Mouse (Mus musculus): ENCODE measurements around the gene Mboat7.
"Not testable (repeated sequence)": the region's sequence is repeated elsewhere in the genome, so short reads cannot be mapped to it uniquely, and the experiment has no call there.

The Mboat7 gene

GRCm38 (mm10) chr7:3692987-3693808 is at the start of gene Mboat7:
Mboat7 (minus strand) TSS chr7:3693523.
- DNase-seq (ENCODE audit: low read depth, low spot score): peak; percentile 84

GRCm38 (mm10) chr7:3732675-3733074 is 39.4 kb upstream of the Mboat7 start:
- not testable (repeated sequence) for DNase-seq (ENCODE audit: low read depth, low spot score)

GRCm38 (mm10) chr7:3725459-3725858 is 32.1 kb upstream of the Mboat7 start:
- not testable (repeated sequence) for DNase-seq (ENCODE audit: low read depth, low spot score)

- DNase-seq (ENCODE audit: low read depth, low spot score): not testable (repeated sequence)
Observed at GRCm38 (mm10) chr7:3720268-3720667, 26.9 kb upstream of the Mboat7 start, which contains the start of gene Pirb. Pirb (minus strand) TSS chr7:3720391.

- no peak for DNase-seq (ENCODE audit: low read depth, low spot score)
Observed at GRCm38 (mm10) chr7:3715249-3715648, 21.9 kb upstream of the Mboat7 start.

DNA sequence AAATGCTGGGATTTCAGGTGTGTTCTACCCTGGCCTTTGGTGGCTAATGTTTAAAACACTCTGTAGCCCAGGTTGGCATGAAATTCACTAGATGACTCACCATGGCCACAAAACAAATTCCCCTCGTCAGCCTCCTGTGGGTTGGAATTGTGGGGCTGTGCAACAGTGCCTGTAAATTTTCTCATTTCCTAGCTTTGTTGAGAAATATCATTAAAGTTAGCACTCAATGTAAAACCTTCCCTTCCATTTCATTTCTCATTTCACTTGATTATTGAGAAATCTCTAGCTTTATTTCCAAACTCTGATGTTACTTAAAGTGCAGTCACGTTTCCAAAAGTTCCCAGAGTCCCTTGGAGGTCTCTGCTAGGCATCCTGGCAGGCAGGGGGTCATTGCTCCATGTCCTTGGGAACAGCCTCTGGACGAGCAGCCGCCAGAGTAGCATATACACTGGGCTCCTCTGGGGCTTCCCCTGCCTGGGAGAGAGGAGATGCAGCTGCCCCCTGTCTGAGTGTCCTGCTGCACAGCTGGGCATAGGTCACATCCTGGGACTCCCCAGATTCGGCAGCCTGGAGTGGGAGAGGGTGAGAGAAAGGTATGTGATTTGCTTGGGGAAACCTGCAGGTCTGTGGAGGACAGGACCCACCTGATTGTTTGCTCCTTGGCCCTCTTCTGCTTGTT is 19.1 kb upstream of the Mboat7 start:
- no peak for DNase-seq (ENCODE audit: low read depth, low spot score)

DNA sequence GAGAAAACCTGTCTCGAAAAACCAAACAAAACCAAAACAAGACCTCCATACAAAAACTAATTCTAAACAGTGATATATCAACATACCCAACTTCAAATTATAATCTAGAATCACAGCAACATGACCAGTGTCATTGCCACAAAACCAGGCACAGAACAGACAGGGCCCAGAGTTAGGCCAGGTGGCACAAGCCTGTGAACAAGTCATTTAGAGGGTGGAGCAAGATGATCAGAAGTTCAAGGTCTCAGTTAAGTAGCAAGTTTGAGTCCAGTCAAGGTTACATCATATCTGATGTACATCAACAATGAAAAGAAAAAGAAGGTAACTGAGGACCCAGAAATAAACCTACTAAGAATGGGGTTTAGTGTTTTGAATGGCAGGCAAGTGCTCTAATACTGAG is 15.7 kb upstream of the Mboat7 start:
- no peak for DNase-seq (ENCODE audit: low read depth, low spot score)

GRCm38 (mm10) chr7:3708447-3708980 is 15.2 kb upstream of the Mboat7 start:
- not testable (repeated sequence) for DNase-seq (ENCODE audit: low read depth, low spot score)

DNA sequence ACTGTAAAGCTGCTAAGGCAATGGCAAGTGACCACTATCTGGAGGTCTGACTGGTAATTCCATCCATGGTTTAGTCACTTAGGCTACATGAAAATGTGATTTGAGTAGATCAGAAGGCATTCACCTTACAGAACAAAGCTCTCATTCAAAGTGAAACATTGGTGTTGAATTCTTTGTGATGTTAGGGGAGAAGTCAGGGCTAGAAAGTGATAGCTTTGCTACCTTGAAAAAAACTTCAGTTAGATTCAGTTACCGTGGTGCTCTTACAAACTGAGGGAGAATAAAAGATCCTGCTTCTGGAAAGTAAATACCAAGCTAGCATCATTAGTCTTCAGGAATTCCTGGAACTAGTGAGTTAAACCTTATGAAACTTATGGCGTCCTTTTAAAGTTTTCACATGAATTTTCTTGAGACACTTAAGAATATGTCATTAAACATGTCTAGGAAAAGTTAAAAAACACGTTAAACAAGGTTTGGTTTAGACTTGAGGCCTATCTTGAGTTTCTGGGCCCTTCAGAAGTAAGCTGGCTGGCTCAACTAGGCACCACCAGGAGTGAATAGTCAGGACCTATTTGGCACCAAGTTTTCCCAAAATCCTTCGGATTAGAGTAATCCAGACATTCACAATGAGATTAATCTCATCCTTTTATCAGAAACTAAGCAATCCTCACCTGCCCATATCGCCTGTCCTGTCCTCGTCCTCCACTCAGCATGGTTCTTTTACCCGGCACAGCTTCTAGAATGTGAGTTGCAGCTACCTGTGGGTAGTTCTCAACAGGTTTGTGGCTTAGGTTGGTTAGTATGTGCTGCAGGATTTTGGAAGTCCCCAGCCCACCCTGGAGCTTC is 14.5 kb upstream of the Mboat7 start:
- no peak for DNase-seq (ENCODE audit: low read depth, low spot score)

- no peak for DNase-seq (ENCODE audit: low read depth, low spot score)
Observed at GRCm38 (mm10) chr7:3707027-3707426, 13.7 kb upstream of the Mboat7 start.

- no peak for DNase-seq (ENCODE audit: low read depth, low spot score)
Observed at GRCm38 (mm10) chr7:3706343-3706934, 13.1 kb upstream of the Mboat7 start.

DNA sequence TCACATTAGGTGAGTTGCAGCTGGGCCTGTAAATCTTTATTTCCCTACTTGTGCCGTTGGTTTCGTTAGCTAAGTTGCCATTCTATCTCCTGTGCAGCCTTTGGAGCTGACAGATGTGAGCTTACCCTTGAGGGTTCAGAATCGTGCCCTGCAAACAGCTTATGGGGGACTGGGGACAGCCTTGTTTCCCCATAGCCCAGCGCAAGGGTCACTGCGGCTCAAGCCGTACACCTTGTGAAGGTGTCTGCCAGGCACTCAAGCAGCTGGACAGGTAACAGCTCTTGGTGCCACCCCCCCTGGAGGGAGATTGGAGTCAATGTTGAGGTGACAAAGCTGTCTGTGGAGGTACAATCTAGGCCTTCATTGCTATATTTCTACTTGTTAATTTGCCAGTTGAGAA is 12.6 kb upstream of the Mboat7 start:
- DNase-seq (ENCODE audit: low read depth, low spot score): no peak

DNA sequence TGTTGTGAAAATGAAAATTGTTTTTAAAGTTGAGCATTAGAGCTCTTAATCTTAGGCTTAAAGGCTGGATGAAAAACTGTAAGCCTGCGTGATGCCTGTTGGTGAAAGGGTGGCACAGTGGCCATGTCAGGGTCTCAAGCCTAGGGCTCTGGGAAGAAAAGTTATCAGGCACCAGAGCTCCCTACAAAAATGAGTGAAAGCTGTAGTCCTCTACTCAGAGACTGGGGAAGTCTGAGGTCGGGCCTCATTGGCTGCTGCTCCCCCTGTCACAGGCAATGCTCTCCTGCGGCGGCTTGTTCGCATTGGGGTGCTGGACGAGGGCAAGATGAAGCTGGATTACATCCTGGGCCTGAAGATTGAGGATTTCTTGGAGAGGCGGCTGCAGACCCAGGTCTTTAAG is 12.1 kb upstream of the Mboat7 start:
- DNase-seq (ENCODE audit: low read depth, low spot score): not testable (repeated sequence)

DNA sequence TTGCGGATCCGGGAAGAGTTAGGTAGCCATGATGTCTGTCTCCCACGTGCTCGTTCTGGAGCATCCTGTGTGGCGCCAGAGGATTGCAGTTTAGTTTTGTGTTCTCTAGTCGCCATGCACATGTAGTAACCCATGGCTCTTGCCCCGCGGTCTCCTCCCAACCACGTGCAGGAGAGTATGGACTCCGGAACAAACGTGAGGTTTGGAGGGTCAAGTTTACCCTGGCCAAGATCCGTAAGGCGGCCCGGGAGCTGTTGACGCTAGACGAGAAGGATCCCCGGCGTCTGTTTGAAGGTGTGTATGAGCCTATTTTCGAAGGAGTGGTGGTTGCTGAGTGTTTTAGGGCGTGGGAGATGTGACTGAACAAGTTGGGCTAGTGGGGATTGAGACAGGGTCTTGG is 11.2 kb upstream of the Mboat7 start:
- no peak for DNase-seq (ENCODE audit: low read depth, low spot score)

DNA sequence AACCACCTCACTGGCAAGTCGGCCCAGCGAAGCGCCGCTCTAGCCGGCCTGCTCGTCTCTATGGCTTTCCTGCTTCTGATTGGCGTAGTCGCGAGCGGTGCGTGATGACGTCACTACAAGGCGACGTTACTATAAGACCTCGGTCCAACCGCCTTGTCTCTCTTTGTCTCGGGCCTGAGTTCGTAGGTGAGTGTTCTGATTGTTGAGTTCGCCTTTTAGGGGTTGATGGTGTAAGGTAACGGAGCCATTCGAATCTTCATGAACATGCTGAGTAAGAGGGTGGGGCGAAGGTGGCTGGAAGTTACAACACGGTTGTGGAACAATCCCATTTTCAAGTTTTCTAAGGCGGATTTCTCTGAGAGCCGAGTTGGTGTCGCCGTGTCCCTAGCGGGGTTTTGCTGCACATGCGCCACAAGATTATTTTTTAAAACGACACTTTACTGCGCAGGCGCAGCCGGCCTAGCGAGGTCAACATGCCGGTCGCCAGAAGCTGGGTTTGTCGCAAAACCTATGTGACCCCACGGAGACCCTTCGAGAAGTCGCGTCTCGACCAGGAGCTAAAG is 10.6 kb upstream of the Mboat7 start, which contains the start of gene Rps9:
Gene Rps9 (plus strand): TSS at position 115 of the 563 bp plus-strand sequence.
- peak; percentile 97 for DNase-seq (ENCODE audit: low read depth, low spot score)

DNA sequence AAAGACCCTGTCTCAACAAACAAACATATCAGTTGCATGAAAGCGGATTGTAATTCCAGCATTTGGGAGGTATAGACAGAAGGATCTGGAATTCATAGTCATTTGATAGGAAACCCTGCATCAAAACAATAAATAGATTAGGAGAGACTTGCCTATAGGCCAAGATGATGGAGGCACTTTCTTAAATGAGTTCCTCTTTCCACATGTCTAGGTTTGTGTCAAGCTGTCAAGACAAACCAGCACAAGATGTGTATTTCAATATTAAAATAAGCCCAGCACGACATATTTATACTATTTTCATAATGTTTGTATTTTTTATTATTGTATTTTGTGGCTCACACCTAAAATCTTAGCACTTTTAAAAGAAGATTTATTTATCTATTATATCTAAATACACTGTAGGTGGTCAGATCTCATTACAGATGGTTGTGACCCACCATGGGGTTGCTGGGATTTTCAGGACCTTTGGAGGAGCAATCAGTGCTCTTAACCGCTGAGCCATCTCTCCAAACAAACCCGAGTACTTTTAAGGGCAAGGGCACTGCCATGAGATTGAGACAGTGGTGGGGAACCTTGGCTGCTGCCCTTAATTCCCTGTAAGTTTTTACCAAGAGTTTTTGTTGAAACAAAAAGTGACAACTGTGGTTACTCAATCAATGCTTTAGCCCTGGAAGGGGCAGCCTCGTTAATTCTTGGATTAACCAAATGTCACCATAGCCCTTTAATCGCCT is 10.0 kb upstream of the Mboat7 start:
- DNase-seq (ENCODE audit: low read depth, low spot score): no peak

DNA sequence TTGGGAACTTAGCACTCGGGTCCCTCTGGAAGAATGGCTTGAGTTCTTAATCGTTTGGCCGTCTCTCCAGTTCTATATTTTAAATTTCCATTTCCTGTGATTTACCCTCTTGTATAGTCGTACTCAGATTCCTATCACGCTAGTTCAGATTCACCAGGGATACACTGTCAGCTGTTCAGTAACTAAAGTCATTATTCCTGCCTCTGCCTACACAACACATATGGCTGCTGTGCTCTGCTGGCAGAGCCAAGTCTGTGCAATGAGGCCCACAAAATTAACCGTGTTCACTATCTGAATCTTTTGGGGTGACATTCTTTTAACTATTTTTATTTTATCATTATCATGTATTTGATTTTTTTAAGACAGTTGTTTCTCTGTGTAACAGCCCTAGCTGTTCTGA is 5.1 kb upstream of the Mboat7 start:
- no peak for DNase-seq (ENCODE audit: low read depth, low spot score)

GRCm38 (mm10) chr7:3694949-3695305 is 1.6 kb upstream of the Mboat7 start:
- DNase-seq (ENCODE audit: low read depth, low spot score): not testable (repeated sequence)

GRCm38 (mm10) chr7:3694076-3694948 is 989 bp upstream of the Mboat7 start:
- DNase-seq (ENCODE audit: low read depth, low spot score): peak; percentile 16

- DNase-seq (ENCODE audit: low read depth, low spot score): no peak
Observed at GRCm38 (mm10) chr7:3693809-3694075, 419 bp upstream of the Mboat7 start.
